Mouse (Mus musculus) gastrocnemius, adult 8-10 months (tissue): ENCODE results near the gene Leo1. TPM values are rescaled to one million over a fixed set of nuclear protein-coding genes. Genes with fewer than 3 reads are reported as not detected.
A peak's percentile ranks its signal among the peaks of the same experiment; 100 is the strongest.
"Not testable (repeated sequence)": the region's sequence is repeated elsewhere in the genome, so short reads cannot be mapped to it uniquely, and the experiment has no call there.

Experiments
- DNase-seq, 2 experiments: peaks; one replicate each; pipeline ENCODE4 v3.0.0; 2022; ENCODE audit warnings: low spot score in 2 of 2
- total RNA-seq, 4 experiments: library from RNA; stranded (reverse); gene quantifications; 2 replicates each; pipeline ENCODE4 v1.2.4; 2022

Leo1 gene
- total RNA-seq, 4 experiments from 2014 or later, result 14.8 to 23.2 (median 22.2) TPM

GRCm38 (mm10) chr9:75425796-75426391 lies 15.4 kb upstream of the Leo1 start:
- no peak for DNase-seq

- DNase-seq, result no peak
Measured at GRCm38 (mm10) chr9:75427366-75428273, 13.7 kb upstream of the Leo1 start.

GRCm38 (mm10) chr9:75428274-75428600 lies 13.1 kb upstream of the Leo1 start:
- DNase-seq, result no peak

DNA sequence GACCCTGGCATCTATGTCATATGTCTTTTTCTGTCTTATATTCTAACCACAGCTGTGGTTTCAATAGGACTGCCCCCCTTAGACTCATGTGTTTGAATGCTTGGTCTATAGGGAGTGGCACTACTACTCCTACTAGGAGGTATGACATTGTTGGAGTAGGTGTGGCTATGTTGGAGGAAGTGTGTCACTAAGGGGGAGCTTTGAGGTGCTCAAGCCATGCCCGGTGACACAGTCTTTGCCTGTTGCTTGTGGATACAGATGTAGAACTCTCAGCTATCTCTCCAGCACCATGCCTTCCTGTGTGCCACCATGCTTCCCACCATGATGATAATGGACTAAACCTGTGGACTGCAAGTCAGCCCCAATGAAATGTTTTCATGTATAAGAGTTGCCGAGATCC lies 12.3 kb upstream of the Leo1 start:
- DNase-seq, result no peak

GRCm38 (mm10) chr9:75429657-75430056 lies 11.7 kb upstream of the Leo1 start:
- no peak for DNase-seq

- DNase-seq, result no peak
Measured at GRCm38 (mm10) chr9:75430822-75431621, 10.3 kb upstream of the Leo1 start.

GRCm38 (mm10) chr9:75432694-75433093 lies 8.6 kb upstream of the Leo1 start:
- no peak for DNase-seq

DNA sequence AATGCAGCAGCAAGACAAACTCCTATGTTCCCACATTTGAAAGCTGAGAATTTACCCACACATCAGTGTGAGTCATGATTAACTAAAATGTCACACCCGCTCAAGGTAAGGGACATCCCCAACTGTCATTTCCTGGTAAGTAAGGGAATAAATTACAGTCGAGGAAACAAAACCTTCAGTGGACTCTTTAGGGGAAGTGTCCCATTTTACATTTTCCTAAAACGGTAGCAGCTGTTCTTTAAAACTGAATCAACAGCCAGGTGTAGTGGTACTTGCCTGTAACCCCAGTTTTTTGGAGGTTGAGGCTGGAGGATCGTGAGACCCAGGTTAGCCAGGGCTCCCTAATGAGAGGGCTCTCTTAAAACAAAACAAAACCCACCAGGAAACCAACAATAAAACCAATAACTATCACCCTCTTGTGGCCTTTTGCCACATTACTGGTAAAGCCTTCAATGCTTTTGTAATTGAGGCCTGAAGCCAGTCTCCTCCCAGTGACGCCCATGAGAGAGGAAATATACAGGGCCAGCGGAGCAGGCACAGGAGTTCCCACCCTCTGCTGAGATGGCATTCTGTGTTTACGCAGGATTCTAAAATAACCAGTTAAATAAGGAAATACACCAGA lies 7.0 kb upstream of the Leo1 start:
- no peak for DNase-seq

DNA sequence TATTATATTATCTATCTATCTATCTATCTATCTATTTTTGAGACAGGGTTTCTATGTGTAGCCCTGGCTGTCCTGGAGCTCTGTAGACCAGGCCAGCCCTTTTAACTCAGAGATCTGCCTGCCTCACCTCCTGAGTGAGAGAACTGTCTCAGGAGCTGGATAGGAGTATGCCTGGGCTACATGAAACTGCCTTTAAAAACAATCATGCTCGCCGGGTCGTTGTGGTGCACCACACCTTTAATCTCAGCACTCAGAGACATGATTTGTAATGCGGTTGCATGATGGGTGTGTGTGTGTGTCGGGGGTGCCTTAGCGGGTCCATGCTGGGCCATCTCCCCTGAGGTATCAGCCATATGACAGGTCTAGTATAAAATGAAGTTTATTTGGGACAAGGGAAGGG lies 6.5 kb upstream of the Leo1 start:
- DNase-seq, result no peak

- DNase-seq, result no peak
Measured at GRCm38 (mm10) chr9:75435291-75435690, 6.0 kb upstream of the Leo1 start.

- DNase-seq, result peak; percentile 64 to 77
Measured at GRCm38 (mm10) chr9:75435918-75436317, 5.4 kb upstream of the Leo1 start.

DNA sequence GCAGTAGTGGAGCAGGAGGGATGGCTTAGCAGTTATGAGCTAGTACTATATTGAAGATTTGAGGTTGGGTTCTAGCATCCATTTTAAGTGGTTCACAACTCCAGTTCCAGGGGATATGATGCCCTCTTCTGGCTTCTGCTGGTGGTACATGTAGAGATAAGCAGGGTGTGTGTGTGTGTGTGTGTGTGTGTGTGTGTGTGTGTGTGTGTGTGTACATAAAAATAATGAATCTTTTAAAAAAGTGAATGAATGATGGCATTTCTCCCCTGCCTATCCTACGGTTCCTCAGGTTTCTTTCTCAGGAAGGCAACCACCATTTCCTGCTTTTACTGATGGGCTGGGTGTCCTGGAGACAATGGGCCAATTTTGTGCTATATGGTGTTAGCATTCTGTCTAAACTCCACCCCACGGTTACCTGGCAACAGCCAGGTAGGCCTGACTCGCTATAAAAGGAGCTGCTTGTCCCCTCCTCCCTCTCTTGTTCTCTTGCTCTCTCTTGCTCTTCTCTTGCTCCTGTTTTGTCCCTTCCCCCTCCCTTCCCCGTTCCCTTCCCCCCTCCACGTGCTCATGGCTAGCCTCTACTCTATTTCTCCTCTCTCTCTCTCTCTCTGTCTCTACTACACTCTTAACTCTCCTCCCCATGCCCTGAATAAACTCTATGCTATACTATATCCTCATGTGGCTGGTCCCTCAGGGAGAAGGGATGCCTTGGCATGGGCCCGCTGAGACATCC lies 3.5 kb upstream of the Leo1 start:
- DNase-seq, result no peak

DNA sequence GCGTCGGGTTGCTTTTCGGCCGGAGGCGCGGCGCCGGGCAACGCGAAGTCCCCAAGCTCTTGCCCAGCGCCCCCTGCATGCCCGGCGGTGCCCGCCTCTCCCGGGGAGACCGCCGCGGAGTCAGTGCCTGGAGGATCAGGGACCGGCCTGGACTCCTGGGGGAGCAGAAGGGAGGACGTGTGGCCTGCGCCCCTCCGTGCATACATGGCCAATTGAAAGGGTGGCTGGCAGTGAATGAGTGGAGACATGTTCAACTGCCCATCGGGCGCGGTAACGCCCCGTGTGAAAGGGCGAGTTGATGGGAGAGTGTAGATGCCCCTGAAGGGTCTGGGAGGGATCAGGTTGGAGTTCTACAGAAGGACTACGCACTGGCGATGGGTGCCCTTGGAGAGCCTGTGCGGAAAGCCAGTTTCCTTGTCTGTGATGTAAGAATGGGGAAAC lies 387 bp downstream of the Leo1 start:
- no peak for DNase-seq

DNA sequence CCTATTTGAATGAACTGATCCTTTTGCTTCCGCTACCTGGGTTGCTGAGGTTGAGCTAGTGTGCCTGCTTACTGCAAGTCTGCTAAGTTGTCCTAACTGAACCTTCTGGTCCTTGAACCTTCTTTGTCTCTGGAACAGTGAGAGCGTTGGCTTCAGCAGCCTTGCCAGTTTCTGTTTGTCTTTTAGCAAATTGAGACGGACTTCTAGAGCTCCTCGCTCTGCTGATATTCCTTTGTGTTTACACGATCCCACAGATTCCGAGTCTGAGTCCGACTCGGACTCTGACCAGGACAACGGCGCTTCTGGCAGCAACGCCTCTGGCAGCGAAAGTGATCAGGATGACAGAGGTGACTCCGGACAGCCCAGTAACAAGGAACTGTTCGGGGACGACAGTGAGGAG lies 3.7 kb downstream of the Leo1 start:
- no peak for DNase-seq

- not testable (repeated sequence) for DNase-seq
Measured at GRCm38 (mm10) chr9:75446574-75446973, 5.2 kb downstream of the Leo1 start.

GRCm38 (mm10) chr9:75448021-75448420 lies 6.7 kb downstream of the Leo1 start:
- DNase-seq, result no peak

DNA sequence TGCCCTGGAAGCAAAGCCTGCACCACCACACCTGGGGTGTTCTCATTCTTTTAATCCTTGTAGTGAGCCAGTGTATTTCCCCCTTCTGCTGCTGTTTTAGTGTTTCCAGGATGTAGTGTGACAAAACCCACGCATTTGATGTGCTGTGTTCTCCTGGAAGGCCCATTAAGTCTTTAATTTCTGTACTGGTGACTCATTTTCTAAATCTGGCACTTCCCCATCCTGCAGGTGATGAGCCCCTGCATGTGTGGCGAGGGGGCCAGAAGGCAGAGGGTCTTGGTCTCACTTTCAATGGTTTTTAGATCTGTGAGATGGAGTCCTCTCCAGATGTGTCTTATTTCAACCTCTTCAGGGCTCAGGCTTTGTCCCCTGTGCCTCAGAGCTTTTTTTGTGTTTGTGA lies 12.7 kb downstream of the Leo1 start:
- DNase-seq, result no peak

- DNase-seq, result no peak
Measured at GRCm38 (mm10) chr9:75455684-75456083, 14.4 kb downstream of the Leo1 start.

- DNase-seq, result no peak
Measured at GRCm38 (mm10) chr9:75463050-75463660, 21.8 kb downstream of the Leo1 start.

DNA sequence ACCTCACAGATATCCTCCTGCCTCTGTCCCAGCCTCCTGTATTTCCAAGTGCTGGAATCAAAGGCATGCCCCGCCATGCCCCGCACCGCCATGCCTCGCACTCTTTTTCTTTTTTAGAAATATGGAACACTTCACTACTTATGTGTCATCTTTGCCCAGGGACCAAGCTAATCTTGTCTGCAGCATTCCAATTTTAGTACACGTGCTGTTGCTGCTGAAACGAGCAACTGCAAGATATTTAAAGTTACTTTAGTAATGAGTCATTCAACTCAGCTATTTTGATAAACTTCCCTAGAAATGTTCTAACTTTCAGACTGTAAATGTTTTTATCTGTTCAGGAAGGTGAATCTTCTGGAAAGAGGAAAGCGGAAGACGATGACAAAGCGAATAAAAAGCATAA lies 24.5 kb downstream of the Leo1 start:
- DNase-seq, result no peak

DNA sequence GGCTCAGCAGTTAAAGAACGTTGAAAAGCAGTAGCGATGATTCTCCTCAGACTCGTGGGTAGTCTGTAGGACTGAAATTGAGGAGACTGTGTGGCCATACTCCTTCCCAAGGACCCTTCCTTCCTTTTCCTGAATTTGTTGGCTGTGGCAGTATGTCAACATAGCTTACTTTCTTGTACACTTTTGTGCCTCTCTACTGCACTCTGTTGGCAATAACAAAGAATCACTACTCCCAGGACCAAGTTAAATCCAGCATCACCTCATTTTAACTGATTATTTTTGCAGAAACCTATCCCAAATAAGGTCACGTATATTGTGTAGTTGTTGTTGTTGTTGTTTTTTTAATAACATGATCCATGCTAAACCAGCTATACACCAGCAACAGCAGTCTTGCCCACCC lies 25.3 kb downstream of the Leo1 start:
- no peak for DNase-seq
